Mouse (Mus musculus) CD4-positive helper T cell, adult 2 months (primary cell): ENCODE data around the gene Zfp362.

ENCODE experiments used
- DNase-seq: peaks from one replicate; pipeline ENCODE4 v3.0.0-alpha.2; 2012; ENCODE audit warnings: low read depth, missing footprints, low spot score

Gene Zfp362

DNA sequence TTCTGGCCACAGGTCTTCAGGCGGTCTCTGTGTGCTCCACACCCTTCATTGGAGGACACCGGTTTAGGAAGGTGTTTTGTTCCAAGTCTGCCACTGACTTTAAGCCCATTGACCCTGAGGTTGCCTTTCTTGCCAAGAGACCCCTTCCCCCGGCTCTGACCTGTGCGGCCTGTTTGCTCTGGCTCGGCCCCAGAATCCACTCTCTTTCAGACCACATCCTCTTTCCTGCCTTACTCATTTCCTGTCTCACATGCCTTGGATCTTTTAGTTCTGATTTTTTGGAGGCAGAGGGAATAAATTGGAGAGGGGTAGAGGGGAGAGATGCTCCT, 76.2 kb downstream of the Zfp362 start:
- DNase-seq: peak; percentile 49

DNA sequence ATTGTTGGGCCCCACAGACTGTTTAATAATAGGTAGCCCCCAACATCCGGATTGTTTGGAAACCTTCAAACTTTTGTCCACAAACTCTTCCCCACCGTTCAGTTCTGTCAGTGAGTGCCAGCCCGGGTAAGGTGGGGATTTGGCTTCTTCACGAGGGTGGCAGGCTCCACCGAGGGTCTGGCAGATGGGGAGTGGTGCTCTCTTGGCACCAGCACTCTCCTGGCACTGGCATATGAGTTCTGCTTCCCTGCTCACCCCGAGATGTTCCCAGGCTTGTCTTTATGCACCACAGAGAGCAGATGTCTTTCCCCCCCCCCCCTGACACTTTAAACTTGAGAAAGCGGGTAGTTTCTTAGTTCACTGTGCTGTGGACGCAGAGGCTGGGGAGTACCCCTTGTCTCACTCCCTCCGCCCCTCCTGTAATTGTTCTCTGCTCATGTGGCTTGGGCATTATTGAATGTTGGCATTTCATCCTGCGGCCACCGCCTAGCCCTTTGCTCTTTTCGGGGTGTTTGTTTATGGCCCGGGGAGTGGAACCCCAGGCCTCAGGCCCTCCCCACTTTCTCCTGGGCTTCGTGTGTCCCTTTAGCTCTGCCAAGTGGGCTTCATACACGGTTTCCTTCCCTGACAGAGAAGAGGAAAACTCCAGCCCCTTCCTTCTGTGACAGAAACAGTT, 76.7 kb downstream of the Zfp362 start:
- no peak for DNase-seq

DNA sequence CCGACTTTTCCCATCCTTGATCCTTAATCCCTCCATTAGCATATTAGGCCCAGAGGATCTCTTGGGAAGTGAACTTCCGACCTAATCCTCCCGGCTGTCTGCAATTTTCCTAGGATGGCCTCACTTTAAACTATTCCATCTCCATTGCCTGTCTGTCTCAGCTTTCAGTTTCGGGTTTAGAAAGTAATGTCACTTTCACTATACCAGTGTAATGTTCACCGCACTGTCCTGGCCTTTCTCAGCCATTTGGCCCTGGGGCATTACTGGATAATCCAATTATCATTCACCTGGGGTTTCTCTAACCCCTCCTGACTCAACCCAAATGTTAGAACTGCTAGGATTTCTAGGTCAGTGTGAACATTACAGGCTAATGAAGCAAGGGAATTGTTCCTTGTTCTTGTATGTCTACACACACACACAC, 77.4 kb downstream of the Zfp362 start:
- DNase-seq: peak; percentile 47

DNA sequence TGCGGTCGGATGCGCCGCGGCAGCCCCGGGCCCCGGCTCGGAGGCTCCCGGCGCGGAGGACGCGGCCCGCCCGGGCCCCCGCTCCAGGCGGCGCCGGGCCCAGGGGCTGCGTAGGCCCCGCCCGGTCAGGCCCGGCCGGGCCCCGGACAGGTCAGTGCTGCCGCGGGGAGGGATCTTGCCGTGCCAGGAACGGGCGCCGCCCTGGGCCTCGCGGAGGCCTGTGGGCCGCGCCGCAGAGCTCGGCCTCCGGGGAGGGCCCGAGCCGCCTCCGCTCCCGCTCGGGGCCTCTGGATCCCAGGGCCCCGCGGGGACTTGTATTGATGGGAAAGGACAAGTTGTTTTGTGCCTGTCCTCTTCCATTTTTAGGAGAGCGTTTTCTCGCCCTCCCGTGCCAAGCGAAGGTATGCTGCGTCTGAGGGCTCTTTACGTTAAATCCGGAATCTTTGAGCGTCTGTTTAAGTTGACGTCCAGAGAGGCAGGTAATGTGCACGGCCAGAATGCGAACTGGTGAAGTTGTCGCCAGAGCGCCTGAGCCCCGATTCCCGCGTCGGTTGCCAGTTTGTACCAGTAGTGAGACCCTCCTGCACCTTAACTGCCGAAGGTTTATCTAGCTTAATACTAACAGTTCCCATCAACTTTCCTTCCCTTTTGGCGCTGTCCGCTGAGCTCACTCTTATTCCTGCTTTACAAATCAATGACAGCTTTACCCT, 78.0 kb downstream of the Zfp362 start:
- DNase-seq: peak; percentile 65

DNA sequence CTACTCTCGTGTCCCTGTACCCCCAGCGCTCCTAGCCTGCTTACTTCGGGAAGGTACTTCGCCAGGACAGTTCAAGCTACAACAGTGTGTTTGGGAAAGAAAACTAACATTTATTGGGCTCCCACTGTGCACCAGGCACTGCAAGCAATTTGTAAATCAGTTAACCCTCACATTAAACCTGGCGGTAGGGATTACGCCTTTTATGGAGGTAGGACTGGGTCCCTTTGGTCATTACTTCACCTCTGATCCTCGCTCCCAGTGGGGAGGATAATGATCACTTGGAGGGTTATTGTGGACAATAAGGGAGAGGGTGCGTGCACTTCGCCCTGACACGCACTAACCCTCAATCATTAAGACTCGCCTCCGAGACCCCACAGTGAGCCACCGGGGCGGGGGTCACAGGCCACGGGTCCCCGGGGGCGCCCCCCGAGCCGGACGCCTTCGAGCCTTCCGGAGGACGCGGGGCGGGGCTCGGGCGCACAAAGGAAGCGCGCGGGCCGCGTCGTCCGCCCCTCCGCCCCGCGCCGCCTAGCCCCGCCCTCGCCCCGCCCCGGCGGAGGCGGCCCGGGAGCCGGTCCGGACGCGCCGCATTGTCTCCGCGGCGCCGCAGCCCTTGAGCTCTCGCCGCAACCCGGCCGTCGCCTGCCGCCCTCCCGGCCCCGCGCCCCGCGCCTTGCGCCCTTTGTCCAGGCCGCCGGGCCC, 78.7 kb downstream of the Zfp362 start:
- peak; percentile 86 for DNase-seq

DNA sequence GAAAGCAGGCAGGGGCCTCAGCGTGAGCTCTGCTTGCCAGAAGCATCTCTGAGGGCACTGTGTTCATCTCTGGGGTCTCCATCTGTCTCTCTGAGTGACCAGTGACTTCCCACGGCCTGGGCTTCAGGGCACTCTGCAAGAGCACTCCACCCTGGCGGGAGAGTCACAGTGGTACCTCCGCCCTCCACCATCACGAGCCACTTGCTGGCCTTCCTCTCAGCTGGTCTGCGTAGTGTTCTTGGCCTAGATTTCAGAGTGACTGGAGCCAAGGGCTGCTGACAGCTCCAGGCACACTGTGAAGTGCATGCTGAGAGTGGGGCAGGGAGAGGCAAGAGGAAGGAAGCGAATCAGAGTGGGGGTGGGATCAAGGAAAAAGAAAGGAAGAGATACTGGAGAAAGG, 81.8 kb downstream of the Zfp362 start:
- DNase-seq: no peak

DNA sequence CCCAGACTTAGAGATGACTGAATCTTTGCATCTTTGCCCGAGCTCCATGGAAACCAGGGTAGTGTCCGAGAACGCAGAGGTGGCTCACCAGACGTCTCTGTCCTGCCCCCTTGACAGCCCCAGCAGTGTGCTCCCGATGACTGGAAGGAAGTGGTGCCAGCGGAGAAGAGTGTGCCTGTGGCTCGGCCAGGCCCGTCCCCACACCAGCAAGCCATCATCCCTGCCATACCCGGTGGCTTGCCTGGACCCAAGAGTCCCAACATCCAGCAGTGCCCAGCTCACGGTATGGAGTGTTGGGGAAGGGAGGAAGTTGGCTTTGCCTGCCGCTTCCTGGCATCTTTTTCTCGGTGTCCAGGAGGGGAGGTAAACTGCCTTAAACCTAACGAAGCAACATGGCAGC, 82.4 kb downstream of the Zfp362 start:
- no peak for DNase-seq
